Mouse (Mus musculus): ENCODE data around the gene Gm11127. TPM values are rescaled to one million over a fixed set of nuclear protein-coding genes. Genes with fewer than 3 reads are reported as not detected.

Gm11127 gene
- polyA plus RNA-seq (2012; ENCODE audit: low replicate concordance): 151 and 155 TPM in 2 replicates

GRCm38 (mm10) chr17:36058362-36058761 is at the start of gene Gm11127:
Gene Gm11127, minus strand, starts transcription at chr17:36058371.

GRCm38 (mm10) chr17:36042610-36043169 is 15.5 kb downstream of the Gm11127 start, which contains the start of the genes H2-T22 and Gm6034:
Gene H2-T22, minus strand, starts transcription at chr17:36042747.
Gene Gm6034, plus strand, starts transcription at chr17:36042961.

GRCm38 (mm10) chr17:36032351-36032875 is 25.8 kb downstream of the Gm11127 start, which contains the start of gene H2-T23:
Gene H2-T23, minus strand, starts transcription at chr17:36032855.

GRCm38 (mm10) chr17:36020191-36021073 is 37.7 kb downstream of the Gm11127 start, which contains the start of gene H2-T24:
Gene H2-T24, minus strand, starts transcription at chr17:36020560.

Other genes starting within 250 kb of the Gm11127 start
- gene Ier3, start 236.7 kb downstream of the Gm11127 start, polyA plus RNA-seq (2012; ENCODE audit: low replicate concordance): 8.4 and 14.3 TPM in 2 replicates
- 36.3 and 38.3 TPM in 2 replicates for gene Flot1, start 235.1 kb downstream of the Gm11127 start, polyA plus RNA-seq (2012; ENCODE audit: low replicate concordance)
- gene Tubb5, start 220.1 kb downstream of the Gm11127 start, polyA plus RNA-seq (2012; ENCODE audit: low replicate concordance): 31.4 and 191 TPM in 2 replicates
- 12.5 and 21.7 TPM in 2 replicates for gene Mdc1, start 216.9 kb downstream of the Gm11127 start, polyA plus RNA-seq (2012; ENCODE audit: low replicate concordance)
- 23.3 and 52.1 TPM in 2 replicates for gene Nrm, start 197.1 kb downstream of the Gm11127 start, polyA plus RNA-seq (2012; ENCODE audit: low replicate concordance)
- gene Ppp1r18, start 192.8 kb downstream of the Gm11127 start, polyA plus RNA-seq (2012; ENCODE audit: low replicate concordance): 342 and 589 TPM in 2 replicates
- 46.8 and 73.3 TPM in 2 replicates for gene Dhx16, start 178.6 kb downstream of the Gm11127 start, polyA plus RNA-seq (2012; ENCODE audit: low replicate concordance)
- gene 2310061I04Rik, start 160.9 kb downstream of the Gm11127 start, polyA plus RNA-seq (2012; ENCODE audit: low replicate concordance): 119 and 299 TPM in 2 replicates
- 39.1 and 85.8 TPM in 2 replicates for gene Atat1, start 148.3 kb downstream of the Gm11127 start, polyA plus RNA-seq (2012; ENCODE audit: low replicate concordance)
- gene Mrps18b, start 142.0 kb downstream of the Gm11127 start, polyA plus RNA-seq (2012; ENCODE audit: low replicate concordance): 4.0 and 5.1 TPM in 2 replicates
- 36.3 and 53.1 TPM in 2 replicates for gene Ppp1r10, start 141.9 kb downstream of the Gm11127 start, polyA plus RNA-seq (2012; ENCODE audit: low replicate concordance)
- gene Abcf1, start 88.6 kb downstream of the Gm11127 start, polyA plus RNA-seq (2012; ENCODE audit: low replicate concordance): 54.6 and 83.7 TPM in 2 replicates
- 75.2 and 143 TPM in 2 replicates for gene Gnl1, start 78.5 kb downstream of the Gm11127 start, polyA plus RNA-seq (2012; ENCODE audit: low replicate concordance)
- 21.6 and 33.3 TPM in 2 replicates for gene Prr3, start 78.1 kb downstream of the Gm11127 start, polyA plus RNA-seq (2012; ENCODE audit: low replicate concordance)
- 12.6 and 22.5 TPM in 2 replicates for gene H2-T24, start 37.8 kb downstream of the Gm11127 start, polyA plus RNA-seq (2012; ENCODE audit: low replicate concordance)
- gene H2-T23, start 25.5 kb downstream of the Gm11127 start, polyA plus RNA-seq (2012; ENCODE audit: low replicate concordance): 321 and 328 TPM in 2 replicates
- 38.3 and 49.1 TPM in 2 replicates for gene H2-T22, start 15.6 kb downstream of the Gm11127 start, polyA plus RNA-seq (2012; ENCODE audit: low replicate concordance)
- gene Gm6034, start 15.4 kb downstream of the Gm11127 start, polyA plus RNA-seq (2012; ENCODE audit: low replicate concordance): 0.27 and 0.30 TPM in 2 replicates
- 0.27 and 0.35 TPM in 2 replicates for gene Gm19684, start 63.3 kb upstream of the Gm11127 start, polyA plus RNA-seq (2012; ENCODE audit: low replicate concordance)
- 0.76 and 2.1 TPM in 2 replicates for gene Gm7030, start 71.1 kb upstream of the Gm11127 start, polyA plus RNA-seq (2012; ENCODE audit: low replicate concordance)
- gene Gm8909, start 110.2 kb upstream of the Gm11127 start, polyA plus RNA-seq (2012; ENCODE audit: low replicate concordance): 0.31 and 0.48 TPM in 2 replicates
- 0.16 and 0.17 TPM in 2 replicates for gene H2-T3, start 131.9 kb upstream of the Gm11127 start, polyA plus RNA-seq (2012; ENCODE audit: low replicate concordance)
- gene Rpp21, start 199.7 kb upstream of the Gm11127 start, polyA plus RNA-seq (2012; ENCODE audit: low replicate concordance): 88.4 and 98.5 TPM in 2 replicates
- 15.6 and 19.3 TPM in 2 replicates for gene Trim39, start 213.9 kb upstream of the Gm11127 start, polyA plus RNA-seq (2012; ENCODE audit: low replicate concordance)
- not detected in 2 replicates for gene H2-M10.2, start 228.1 kb upstream of the Gm11127 start, polyA plus RNA-seq (2012; ENCODE audit: low replicate concordance)

All from hematopoietic multipotent progenitor cell, adult 10-12 weeks (in vitro differentiated cells).